Mouse (Mus musculus): ENCODE data around the gene Plekhs1. TPM values are rescaled to one million over a fixed set of nuclear protein-coding genes. Genes with fewer than 3 reads are reported as not detected.
"Not testable (repeated sequence)": the region's sequence is repeated elsewhere in the genome, so short reads cannot be mapped to it uniquely, and the experiment has no call there.

The Plekhs1 gene
- polyA plus RNA-seq, 1 experiment from 2014 or later = 0.18 TPM

GRCm38 (mm10) chr19:56485376-56486271 lies 24.2 kb downstream of the Plekhs1 start:
- DNase-seq = no peak
- WGBS = 52% methylated on average over 13 of the region's 13 CpGs
- no peak overlapping the region for H3K9ac ChIP-seq (replicated peaks; ENCODE audit: low read length)
- no peak overlapping the region for H3K4me3 ChIP-seq (replicated peaks; ENCODE audit: low read depth, low read length)
- H3K27ac ChIP-seq (replicated peaks; ENCODE audit: low read depth, low read length) = peak overlapping the region; percentile 52
- H3K9me3 ChIP-seq (ENCODE audit: control insufficient read depth, low read length) = no peaks in the 10 kb centered on the region
- ATAC-seq (ENCODE audit: low FRiP score, low TSS enrichment) = no peak
- no peak overlapping the region for H3K4me2 ChIP-seq (ENCODE audit: low read length)
- peaks cover 18% of the 10 kb centered on the region for H3K4me1 ChIP-seq (ENCODE audit: control insufficient read depth, insufficient read depth, low read length)
- H3K27me3 ChIP-seq (ENCODE audit: control insufficient read depth, insufficient read depth, low read length) = no peaks in the 10 kb centered on the region
- H3K36me3 ChIP-seq (ENCODE audit: control insufficient read depth, insufficient read depth, low read length) = no peaks in the 10 kb centered on the region

- WGBS = 92% methylated on average over 7 of the region's 7 CpGs
- no peak for DNase-seq
Observed at GRCm38 (mm10) chr19:56486926-56487325, 25.5 kb downstream of the Plekhs1 start.

GRCm38 (mm10) chr19:56487339-56487738 lies 25.9 kb downstream of the Plekhs1 start:
- H3K27me3 ChIP-seq (ENCODE audit: control insufficient read depth, insufficient read depth, low read length) = no peaks in the 10 kb centered on the region
- H3K4me1 ChIP-seq (ENCODE audit: control insufficient read depth, insufficient read depth, low read length) = peaks cover 18% of the 10 kb centered on the region
- no peaks in the 10 kb centered on the region for H3K9me3 ChIP-seq (ENCODE audit: control insufficient read depth, low read length)
- H3K36me3 ChIP-seq (ENCODE audit: control insufficient read depth, insufficient read depth, low read length) = no peaks in the 10 kb centered on the region
- H3K27ac ChIP-seq (replicated peaks; ENCODE audit: low read depth, low read length) = no peak overlapping the region
- WGBS = 93% methylated on average over 2 of the region's 2 CpGs
- H3K9ac ChIP-seq (replicated peaks; ENCODE audit: low read length) = no peak overlapping the region
- DNase-seq (no peak), ATAC-seq (ENCODE audit: low FRiP score, low TSS enrichment) (no peak)
- no peak overlapping the region for H3K4me3 ChIP-seq (replicated peaks; ENCODE audit: low read depth, low read length)
- no peak overlapping the region for H3K4me2 ChIP-seq (ENCODE audit: low read length)

More at GRCm38 (mm10) chr19:56486926-56487325, 25.5 kb downstream of the Plekhs1 start:
- peaks cover 18% of the 10 kb centered on the region for H3K4me1 ChIP-seq (ENCODE audit: control insufficient read depth, insufficient read depth, low read length)
- H3K4me2 ChIP-seq (ENCODE audit: low read length) = no peak overlapping the region
- no peaks in the 10 kb centered on the region for H3K9me3 ChIP-seq (ENCODE audit: control insufficient read depth, low read length)
- H3K27me3 ChIP-seq (ENCODE audit: control insufficient read depth, insufficient read depth, low read length) = no peaks in the 10 kb centered on the region
- no peak for ATAC-seq (ENCODE audit: low FRiP score, low TSS enrichment)
- no peak overlapping the region for H3K27ac ChIP-seq (replicated peaks; ENCODE audit: low read depth, low read length)
- no peak overlapping the region for H3K4me3 ChIP-seq (replicated peaks; ENCODE audit: low read depth, low read length)
- H3K36me3 ChIP-seq (ENCODE audit: control insufficient read depth, insufficient read depth, low read length) = no peaks in the 10 kb centered on the region
- H3K9ac ChIP-seq (replicated peaks; ENCODE audit: low read length) = no peak overlapping the region

GRCm38 (mm10) chr19:56489601-56490000 lies 28.2 kb downstream of the Plekhs1 start:
- H3K27ac ChIP-seq (replicated peaks; ENCODE audit: low read depth, low read length) = no peak overlapping the region
- no peaks in the 10 kb centered on the region for H3K9me3 ChIP-seq (ENCODE audit: control insufficient read depth, low read length)
- no peaks in the 10 kb centered on the region for H3K36me3 ChIP-seq (ENCODE audit: control insufficient read depth, insufficient read depth, low read length)
- H3K4me1 ChIP-seq (ENCODE audit: control insufficient read depth, insufficient read depth, low read length) = peaks cover 18% of the 10 kb centered on the region
- no peak overlapping the region for H3K4me3 ChIP-seq (replicated peaks; ENCODE audit: low read depth, low read length)
- 88% methylated on average over 6 of the region's 6 CpGs for WGBS
- H3K9ac ChIP-seq (replicated peaks; ENCODE audit: low read length) = no peak overlapping the region
- H3K27me3 ChIP-seq (ENCODE audit: control insufficient read depth, insufficient read depth, low read length) = no peaks in the 10 kb centered on the region
- ATAC-seq (ENCODE audit: low FRiP score, low TSS enrichment) (no peak), DNase-seq (no peak)
- H3K4me2 ChIP-seq (ENCODE audit: low read length) = no peak overlapping the region

GRCm38 (mm10) chr19:56494157-56494556 lies 32.7 kb downstream of the Plekhs1 start:
- not testable (repeated sequence) for DNase-seq; H3K27ac ChIP-seq (replicated peaks; ENCODE audit: low read depth, low read length); H3K4me3 ChIP-seq (replicated peaks; ENCODE audit: low read depth, low read length); H3K27me3 ChIP-seq (ENCODE audit: control insufficient read depth, insufficient read depth, low read length); H3K4me1 ChIP-seq (ENCODE audit: control insufficient read depth, insufficient read depth, low read length); H3K9ac ChIP-seq (replicated peaks; ENCODE audit: low read length); H3K4me2 ChIP-seq (ENCODE audit: low read length); ATAC-seq (ENCODE audit: low FRiP score, low TSS enrichment); H3K36me3 ChIP-seq (ENCODE audit: control insufficient read depth, insufficient read depth, low read length); H3K9me3 ChIP-seq (ENCODE audit: control insufficient read depth, low read length)
- no CpG with 5 or more reads among the region's 2 CpGs for WGBS

GRCm38 (mm10) chr19:56503069-56503468 lies 41.6 kb downstream of the Plekhs1 start:
- not testable (repeated sequence) for H3K4me3 ChIP-seq (replicated peaks; ENCODE audit: low read depth, low read length); H3K27me3 ChIP-seq (ENCODE audit: control insufficient read depth, insufficient read depth, low read length); H3K4me2 ChIP-seq (ENCODE audit: low read length); H3K9me3 ChIP-seq (ENCODE audit: control insufficient read depth, low read length); ATAC-seq (ENCODE audit: low FRiP score, low TSS enrichment); H3K4me1 ChIP-seq (ENCODE audit: control insufficient read depth, insufficient read depth, low read length); H3K36me3 ChIP-seq (ENCODE audit: control insufficient read depth, insufficient read depth, low read length); DNase-seq; H3K9ac ChIP-seq (replicated peaks; ENCODE audit: low read length); H3K27ac ChIP-seq (replicated peaks; ENCODE audit: low read depth, low read length)
- no CpG with 5 or more reads among the region's 5 CpGs for WGBS

GRCm38 (mm10) chr19:56503525-56503924 lies 42.1 kb downstream of the Plekhs1 start:
- H3K4me3 ChIP-seq (replicated peaks; ENCODE audit: low read depth, low read length); H3K27ac ChIP-seq (replicated peaks; ENCODE audit: low read depth, low read length); H3K9me3 ChIP-seq (ENCODE audit: control insufficient read depth, low read length); H3K4me1 ChIP-seq (ENCODE audit: control insufficient read depth, insufficient read depth, low read length); ATAC-seq (ENCODE audit: low FRiP score, low TSS enrichment); H3K36me3 ChIP-seq (ENCODE audit: control insufficient read depth, insufficient read depth, low read length); H3K9ac ChIP-seq (replicated peaks; ENCODE audit: low read length); DNase-seq; H3K4me2 ChIP-seq (ENCODE audit: low read length); H3K27me3 ChIP-seq (ENCODE audit: control insufficient read depth, insufficient read depth, low read length): not testable (repeated sequence)
- WGBS = no CpG with 5 or more reads among the region's 5 CpGs

- not testable (repeated sequence) for ATAC-seq (ENCODE audit: low FRiP score, low TSS enrichment)
- no CpG with 5 or more reads among the region's 4 CpGs for WGBS
Observed at GRCm38 (mm10) chr19:56511207-56511606, 49.8 kb downstream of the Plekhs1 start.

GRCm38 (mm10) chr19:56513527-56513926 lies 52.1 kb downstream of the Plekhs1 start:
- not testable (repeated sequence) for H3K4me2 ChIP-seq (ENCODE audit: low read length); H3K9ac ChIP-seq (replicated peaks; ENCODE audit: low read length); H3K4me1 ChIP-seq (ENCODE audit: control insufficient read depth, insufficient read depth, low read length)

More at GRCm38 (mm10) chr19:56511207-56511606, 49.8 kb downstream of the Plekhs1 start:
- H3K27me3 ChIP-seq (ENCODE audit: control insufficient read depth, insufficient read depth, low read length); H3K27ac ChIP-seq (replicated peaks; ENCODE audit: low read depth, low read length); DNase-seq; H3K9me3 ChIP-seq (ENCODE audit: control insufficient read depth, low read length); H3K9ac ChIP-seq (replicated peaks; ENCODE audit: low read length); H3K4me3 ChIP-seq (replicated peaks; ENCODE audit: low read depth, low read length); H3K4me2 ChIP-seq (ENCODE audit: low read length); H3K36me3 ChIP-seq (ENCODE audit: control insufficient read depth, insufficient read depth, low read length); H3K4me1 ChIP-seq (ENCODE audit: control insufficient read depth, insufficient read depth, low read length): not testable (repeated sequence)

More at GRCm38 (mm10) chr19:56513527-56513926, 52.1 kb downstream of the Plekhs1 start:
- not testable (repeated sequence) for H3K27me3 ChIP-seq (ENCODE audit: control insufficient read depth, insufficient read depth, low read length); H3K9me3 ChIP-seq (ENCODE audit: control insufficient read depth, low read length); H3K4me3 ChIP-seq (replicated peaks; ENCODE audit: low read depth, low read length); H3K36me3 ChIP-seq (ENCODE audit: control insufficient read depth, insufficient read depth, low read length); ATAC-seq (ENCODE audit: low FRiP score, low TSS enrichment); H3K27ac ChIP-seq (replicated peaks; ENCODE audit: low read depth, low read length); DNase-seq
- WGBS = no CpG with 5 or more reads among the region's 2 CpGs
